Mouse (Mus musculus) limb, embryonic 12.5 days (tissue): ENCODE results near the gene Wdr11. TPM values are rescaled to one million over a fixed set of nuclear protein-coding genes. Genes with fewer than 3 reads are reported as not detected.

ENCODE experiments used
- ATAC-seq: fragments of 200-750 bp; cut with Nextera tagmentation; 2 replicates; pipeline ENCODE4 v1.8.0; 2017; ENCODE audit warnings: low read depth, moderate TSS enrichment; ENCODE audit not compliant: insufficient number of reproducible peaks, insufficient read depth, low FRiP score, low TSS enrichment
- H3K27ac ChIP-seq: fragments of 300-500 bp; sonication (generic); 2 replicates; pipeline ENCODE4 v1.5.1; 2016; ENCODE audit warnings: mild to moderate bottlenecking, moderate library complexity
- H3K27me3 ChIP-seq: fragments of 300-500 bp; sonication (generic); 2 replicates; pipeline ENCODE4 v1.6.1; 2016; ENCODE audit warnings: mild to moderate bottlenecking, moderate library complexity
- H3K36me3 ChIP-seq: fragments of 300-500 bp; sonication (generic); 2 replicates; pipeline ENCODE4 v1.6.1; 2016; ENCODE audit warnings: mild to moderate bottlenecking, moderate library complexity
- H3K4me1 ChIP-seq: fragments of 300-500 bp; sonication (generic); replicated peaks from 2 replicates; pipeline ENCODE4 v1.6.1; 2016
- H3K4me2 ChIP-seq: fragments of 300-500 bp; sonication (generic); 2 replicates; pipeline ENCODE4 v1.6.1; 2016; ENCODE audit warnings: mild to moderate bottlenecking, moderate library complexity
- H3K4me3 ChIP-seq: fragments of 300-500 bp; sonication (generic); replicated peaks from 2 replicates; pipeline ENCODE4 v1.5.1; 2016; ENCODE audit warnings: mild to moderate bottlenecking
- H3K9ac ChIP-seq: fragments of 300-500 bp; sonication (generic); replicated peaks from 2 replicates; pipeline ENCODE4 v1.6.1; 2016; ENCODE audit warnings: mild to moderate bottlenecking, moderate library complexity
- H3K9me3 ChIP-seq: fragments of 300-500 bp; sonication (generic); 2 replicates; pipeline ENCODE4 v1.6.1; 2016; ENCODE audit warnings: mild to moderate bottlenecking, moderate library complexity
- WGBS: fragments of 180-500 bp; shearing (Covaris S2); methylation state at CpG from one replicate; pipeline ENCODE4 v1.1.7; 2016; 5-methylcytosine and 5-hydroxymethylcytosine counted together
- polyA plus RNA-seq: library from polyadenylated mRNA; unstranded; fragments of >200 nt; fragmentation: Nextera tagmentation; extraction: Ambion mirVana; gene quantifications from 2 replicates; pipeline ENCODE4 v1.2.1, GENCODE M21; 2016

Gene Wdr11
- polyA plus RNA-seq, 1 experiment from 2014 or later, result 49.2 TPM

GRCm38 (mm10) chr7:129635898-129636640 lies 44.4 kb downstream of the Wdr11 start:
- H3K9ac ChIP-seq, result no peak overlapping the region
- H3K4me1 ChIP-seq, result peaks cover 8% of the 10 kb centered on the region; the same call in 1 of the 2 replicates
- H3K4me2 ChIP-seq, result no peak overlapping the region
- H3K4me3 ChIP-seq, result no peak overlapping the region
- peaks cover 60% of the 10 kb centered on the region for H3K36me3 ChIP-seq
- ATAC-seq, result no peak
- no peaks in the 10 kb centered on the region for H3K9me3 ChIP-seq
- H3K27ac ChIP-seq, result no peak overlapping the region
- H3K27me3 ChIP-seq, result no peaks in the 10 kb centered on the region
- WGBS, result 61% methylated on average over 12 of the region's 12 CpGs

- no peak overlapping the region for H3K9ac ChIP-seq
- peaks cover 8% of the 10 kb centered on the region; the same call in 1 of the 2 replicates for H3K4me1 ChIP-seq
- ATAC-seq, result no peak
- H3K36me3 ChIP-seq, result peaks cover 51% of the 10 kb centered on the region
- WGBS, result 37% methylated on average over 9 of the region's 9 CpGs
- H3K27ac ChIP-seq, result no peak overlapping the region
- H3K9me3 ChIP-seq, result no peaks in the 10 kb centered on the region
- no peak overlapping the region for H3K4me3 ChIP-seq
- no peaks in the 10 kb centered on the region for H3K27me3 ChIP-seq
- no peak overlapping the region for H3K4me2 ChIP-seq
These were observed 45.3 kb downstream of the Wdr11 start for GRCm38 (mm10) chr7:129636992-129637391.

GRCm38 (mm10) chr7:129637906-129638475 lies 46.3 kb downstream of the Wdr11 start:
- Histone ChIP-seq H3K9ac (no peak overlapping the region), H3K36me3 (peaks cover 41% of the 10 kb centered on the region), H3K27me3 (no peaks in the 10 kb centered on the region), H3K9me3 (no peaks in the 10 kb centered on the region), H3K27ac (no peak overlapping the region), H3K4me3 (no peak overlapping the region), H3K4me1 (peaks cover 8% of the 10 kb centered on the region; the same call in 1 of the 2 replicates), H3K4me2 (no peak overlapping the region)
- ATAC-seq, result no peak
- 81% methylated on average over 5 of the region's 5 CpGs for WGBS

- peaks cover 31% of the 10 kb centered on the region for H3K36me3 ChIP-seq
- WGBS, result 91% methylated on average over 5 of the region's 5 CpGs
- H3K27ac ChIP-seq, result no peak overlapping the region
- H3K4me3 ChIP-seq, result no peak overlapping the region
- no peaks in the 10 kb centered on the region for H3K27me3 ChIP-seq
- H3K9me3 ChIP-seq, result no peaks in the 10 kb centered on the region
- H3K4me2 ChIP-seq, result no peak overlapping the region
- peaks cover 8% of the 10 kb centered on the region; the same call in 1 of the 2 replicates for H3K4me1 ChIP-seq
- ATAC-seq, result no peak
- no peak overlapping the region for H3K9ac ChIP-seq
These were observed 47.3 kb downstream of the Wdr11 start for GRCm38 (mm10) chr7:129639006-129639405.

GRCm38 (mm10) chr7:129639833-129640232 lies 48.2 kb downstream of the Wdr11 start:
- no peaks in the 10 kb centered on the region for H3K9me3 ChIP-seq
- no peak overlapping the region for H3K9ac ChIP-seq
- peaks cover 22% of the 10 kb centered on the region for H3K36me3 ChIP-seq
- H3K4me3 ChIP-seq, result no peak overlapping the region
- no peak for ATAC-seq
- no peak overlapping the region for H3K4me2 ChIP-seq
- 57% methylated on average over 6 of the region's 6 CpGs for WGBS
- peaks cover 8% of the 10 kb centered on the region; the same call in 1 of the 2 replicates for H3K4me1 ChIP-seq
- H3K27me3 ChIP-seq, result no peaks in the 10 kb centered on the region; the same call in 1 of the 2 replicates
- no peak overlapping the region for H3K27ac ChIP-seq

GRCm38 (mm10) chr7:129643290-129643689 lies 51.6 kb downstream of the Wdr11 start:
- no peaks in the 10 kb centered on the region for H3K36me3 ChIP-seq
- no peaks in the 10 kb centered on the region for H3K9me3 ChIP-seq
- H3K4me1 ChIP-seq, result peaks cover 5% of the 10 kb centered on the region; the same call in 1 of the 2 replicates
- H3K4me3 ChIP-seq, result no peak overlapping the region
- H3K4me2 ChIP-seq, result no peak overlapping the region
- H3K9ac ChIP-seq, result no peak overlapping the region
- H3K27ac ChIP-seq, result no peak overlapping the region
- H3K27me3 ChIP-seq, result no peaks in the 10 kb centered on the region; the same call in 1 of the 2 replicates
- 93% methylated on average over 4 of the region's 4 CpGs for WGBS
- no peak for ATAC-seq

- no peak overlapping the region for H3K27ac ChIP-seq
- 78% methylated on average over 7 of the region's 7 CpGs for WGBS
- H3K4me2 ChIP-seq, result no peak overlapping the region
- H3K4me3 ChIP-seq, result no peak overlapping the region
- H3K9ac ChIP-seq, result no peak overlapping the region
- ATAC-seq, result no peak
- H3K4me1 ChIP-seq, result peaks cover 7% of the 10 kb centered on the region; the same call in 1 of the 2 replicates
- H3K36me3 ChIP-seq, result no peaks in the 10 kb centered on the region
- H3K9me3 ChIP-seq, result no peaks in the 10 kb centered on the region
- H3K27me3 ChIP-seq, result peaks cover 28% of the 10 kb centered on the region
These were observed 56.1 kb downstream of the Wdr11 start for GRCm38 (mm10) chr7:129647798-129648197.

GRCm38 (mm10) chr7:129648938-129649337 lies 57.3 kb downstream of the Wdr11 start:
- no peak for ATAC-seq
- no peak overlapping the region for H3K27ac ChIP-seq
- WGBS, result 5% methylated on average over 6 of the region's 6 CpGs
- peaks cover 30% of the 10 kb centered on the region for H3K27me3 ChIP-seq
- H3K4me1 ChIP-seq, result peaks cover 14% of the 10 kb centered on the region
- H3K36me3 ChIP-seq, result no peaks in the 10 kb centered on the region
- H3K4me2 ChIP-seq, result no peak overlapping the region
- no peak overlapping the region for H3K4me3 ChIP-seq
- H3K9ac ChIP-seq, result no peak overlapping the region; the same call in 1 of the 2 replicates
- no peaks in the 10 kb centered on the region for H3K9me3 ChIP-seq

- peaks cover 30% of the 10 kb centered on the region for H3K27me3 ChIP-seq
- ATAC-seq, result no peak
- WGBS, result 89% methylated on average over 5 of the region's 5 CpGs
- H3K4me2 ChIP-seq, result no peak overlapping the region
- no peak overlapping the region for H3K27ac ChIP-seq
- H3K9me3 ChIP-seq, result no peaks in the 10 kb centered on the region
- no peak overlapping the region for H3K9ac ChIP-seq
- no peak overlapping the region for H3K4me3 ChIP-seq
- no peaks in the 10 kb centered on the region for H3K36me3 ChIP-seq
- H3K4me1 ChIP-seq, result peaks cover 32% of the 10 kb centered on the region
These were observed 59.1 kb downstream of the Wdr11 start for GRCm38 (mm10) chr7:129650717-129651116.

GRCm38 (mm10) chr7:129651781-129652180 lies 60.1 kb downstream of the Wdr11 start:
- Histone ChIP-seq H3K4me3 (no peak overlapping the region), H3K36me3 (no peaks in the 10 kb centered on the region), H3K4me1 (peaks cover 43% of the 10 kb centered on the region), H3K9ac (no peak overlapping the region), H3K4me2 (no peak overlapping the region), H3K9me3 (no peaks in the 10 kb centered on the region), H3K27ac (0 out of 2 replicates have a peak overlapping the region, but pooled peaks have one; percentile 5), H3K27me3 (peaks cover 41% of the 10 kb centered on the region)
- ATAC-seq, result no peak
- WGBS, result 56% methylated on average over 7 of the region's 7 CpGs

GRCm38 (mm10) chr7:129652901-129653460 lies 61.3 kb downstream of the Wdr11 start:
- H3K9ac ChIP-seq, result no peak overlapping the region
- H3K9me3 ChIP-seq, result no peaks in the 10 kb centered on the region
- WGBS, result 48% methylated on average over 9 of the region's 9 CpGs
- peaks cover 47% of the 10 kb centered on the region for H3K27me3 ChIP-seq
- no peak overlapping the region for H3K27ac ChIP-seq
- H3K4me3 ChIP-seq, result no peak overlapping the region
- 0 out of 2 replicates have a peak overlapping the region, but pooled peaks have one; percentile 10 for H3K4me2 ChIP-seq
- H3K36me3 ChIP-seq, result no peaks in the 10 kb centered on the region
- ATAC-seq, result no peak
- H3K4me1 ChIP-seq, result peaks cover 51% of the 10 kb centered on the region
